Mouse (Mus musculus) C2C12 (cell line): ENCODE results near the gene Irf3. TPM values are rescaled to one million over a fixed set of nuclear protein-coding genes. Genes with fewer than 3 reads are reported as not detected.

ENCODE experiments used
- H3K27me3 ChIP-seq: one replicate; pipeline ENCODE4 v1.6.1; 2011; ENCODE audit not compliant: control insufficient read depth, insufficient read depth, insufficient read length
- H3K36me3 ChIP-seq: one replicate; pipeline ENCODE4 v1.6.1; 2011; ENCODE audit not compliant: control insufficient read depth, insufficient read depth
- H3K4me3 ChIP-seq: one replicate; pipeline ENCODE4 v1.5.1; 2011; ENCODE audit warnings: mild to moderate bottlenecking, control low read depth; ENCODE audit not compliant: poor library complexity, insufficient read depth, severe bottlenecking
- H3K79me2 ChIP-seq: one replicate; pipeline ENCODE4 v1.6.1; 2011; ENCODE audit not compliant: control insufficient read depth, insufficient read depth
- H3K79me3 ChIP-seq: one replicate; pipeline ENCODE4 v1.6.1; 2011; ENCODE audit warnings: low read depth, control low read depth
- H3ac ChIP-seq: one replicate; pipeline ENCODE3; 2011; ENCODE audit warnings: low read depth; ENCODE audit not compliant: control insufficient read depth, insufficient read length
- CEBPB ChIP-seq: IDR thresholded peaks from one replicate; pipeline ENCODE4 v1.6.1; 2011; ENCODE audit warnings: low read depth, mild to moderate bottlenecking, control low read depth, moderate library complexity
- CTCF ChIP-seq: IDR thresholded peaks from one replicate; pipeline ENCODE4 v1.5.1; 2011; ENCODE audit not compliant: control insufficient read depth, insufficient read depth, insufficient read length
- FOSL1 ChIP-seq: IDR thresholded peaks from one replicate; pipeline ENCODE4 v1.8.0; 2011; ENCODE audit warnings: mild to moderate bottlenecking, low read length; ENCODE audit not compliant: poor library complexity, insufficient read depth, severe bottlenecking
- MAX ChIP-seq: IDR thresholded peaks from one replicate; pipeline ENCODE4 v1.6.1; 2011; ENCODE audit warnings: mild to moderate bottlenecking, control low read depth
- MYOD1 ChIP-seq: IDR thresholded peaks from one replicate; pipeline ENCODE4 v1.6.1; 2011; ENCODE audit warnings: low read depth; ENCODE audit not compliant: control insufficient read depth, insufficient read length
- MYOG ChIP-seq: IDR thresholded peaks from one replicate; pipeline ENCODE4 v1.6.1; 2011; ENCODE audit not compliant: control insufficient read depth, insufficient read length; ENCODE audit errors: extremely low read depth
- USF1 ChIP-seq: IDR thresholded peaks from one replicate; pipeline ENCODE4 v1.6.1; 2011; ENCODE audit warnings: low read depth, mild to moderate bottlenecking, control low read depth, moderate library complexity
- polyA plus RNA-seq: library from polyadenylated mRNA; unstranded; fragments of >200 nt; fragmentation: generic; extraction: Trizol; gene quantifications from one replicate; pipeline ENCODE4 v1.2.1, GENCODE M21; 2012; ENCODE audit warnings: missing spikeins

The Irf3 gene
- polyA plus RNA-seq, 1 experiment: 43.7 TPM

GRCm38 (mm10) chr7:45025601-45026220, 28.3 kb downstream of the Irf3 start:
- Histone ChIP-seq H3K79me2 (no peaks in the 10 kb centered on the region), H3K27me3 (no peaks in the 10 kb centered on the region), H3K4me3 (no peak overlapping the region), H3ac (no peak overlapping the region), H3K79me3 (no peaks in the 10 kb centered on the region), H3K36me3 (peaks cover 12% of the 10 kb centered on the region)
- TF ChIP-seq MAX (no peak), CEBPB (no peak), FOSL1 (no peak), CTCF (no peak)

- Histone ChIP-seq H3K36me3 (peaks cover 13% of the 10 kb centered on the region), H3K4me3 (no peak overlapping the region), H3K27me3 (no peaks in the 10 kb centered on the region), H3ac (no peak overlapping the region), H3K79me2 (no peaks in the 10 kb centered on the region), H3K79me3 (no peaks in the 10 kb centered on the region)
- TF ChIP-seq CTCF (no peak), FOSL1 (no peak), MAX (no peak), MYOG (no peak), MYOD1 (no peak), USF1 (no peak), CEBPB (no peak)
Measured at GRCm38 (mm10) chr7:45026256-45026655, 28.8 kb downstream of the Irf3 start.

GRCm38 (mm10) chr7:45027761-45028160, 30.3 kb downstream of the Irf3 start:
- Histone ChIP-seq H3K79me2 (no peaks in the 10 kb centered on the region), H3K36me3 (peaks cover 22% of the 10 kb centered on the region), H3K27me3 (no peaks in the 10 kb centered on the region), H3K4me3 (no peak overlapping the region), H3K79me3 (no peaks in the 10 kb centered on the region), H3ac (no peak overlapping the region)
- no peak for TF ChIP-seq MYOG
- no peak for TF ChIP-seq CEBPB
- TF ChIP-seq MYOD1: no peak
- TF ChIP-seq USF1: no peak
- TF ChIP-seq FOSL1: no peak
- no peak for TF ChIP-seq MAX
- no peak for TF ChIP-seq CTCF

GRCm38 (mm10) chr7:45028351-45028750, 30.9 kb downstream of the Irf3 start:
- no peaks in the 10 kb centered on the region for H3K79me2 ChIP-seq
- H3ac ChIP-seq: no peak overlapping the region
- TF ChIP-seq USF1: no peak
- no peak for TF ChIP-seq MYOG
- H3K4me3 ChIP-seq: no peak overlapping the region
- peaks cover 27% of the 10 kb centered on the region for H3K36me3 ChIP-seq
- no peaks in the 10 kb centered on the region for H3K79me3 ChIP-seq
- no peaks in the 10 kb centered on the region for H3K27me3 ChIP-seq

GRCm38 (mm10) chr7:45029995-45030394, 32.5 kb downstream of the Irf3 start:
- H3ac ChIP-seq: no peak overlapping the region
- no peak overlapping the region for H3K4me3 ChIP-seq
- no peak for TF ChIP-seq USF1
- no peak for TF ChIP-seq MYOG
- TF ChIP-seq CEBPB: no peak
- no peak for TF ChIP-seq MAX
- no peak for TF ChIP-seq FOSL1
- no peak for TF ChIP-seq MYOD1
- TF ChIP-seq CTCF: no peak
- H3K36me3 ChIP-seq: peaks cover 44% of the 10 kb centered on the region
- H3K79me3 ChIP-seq: no peaks in the 10 kb centered on the region
- H3K27me3 ChIP-seq: no peaks in the 10 kb centered on the region
- H3K79me2 ChIP-seq: no peaks in the 10 kb centered on the region

- H3ac ChIP-seq: no peak overlapping the region
- TF ChIP-seq CTCF: no peak
- no peak for TF ChIP-seq CEBPB
- TF ChIP-seq MYOD1: no peak
- no peak for TF ChIP-seq MYOG
- no peak for TF ChIP-seq MAX
- no peak for TF ChIP-seq USF1
- TF ChIP-seq FOSL1: no peak
- no peak overlapping the region for H3K4me3 ChIP-seq
- no peaks in the 10 kb centered on the region for H3K27me3 ChIP-seq
- no peaks in the 10 kb centered on the region for H3K79me3 ChIP-seq
- peaks cover 51% of the 10 kb centered on the region for H3K36me3 ChIP-seq
- H3K79me2 ChIP-seq: no peaks in the 10 kb centered on the region
Measured at GRCm38 (mm10) chr7:45030857-45031256, 33.4 kb downstream of the Irf3 start.
